Mouse (Mus musculus): ENCODE data around the gene Hat1.
"Not testable (repeated sequence)": the region's sequence is repeated elsewhere in the genome, so short reads cannot be mapped to it uniquely, and the experiment has no call there.

Gene Hat1

GRCm38 (mm10) chr2:71388951-71389763, at the start of gene Hat1:
Hat1 (plus strand) TSS chr2:71388958.
- peak; percentile 94 to 98 for DNase-seq (ENCODE audit: low spot score in 2 of 2)

- DNase-seq (ENCODE audit: low spot score in 2 of 2): no peak
These were observed 48.6 kb upstream of the Hat1 start for GRCm38 (mm10) chr2:71340126-71340525.

GRCm38 (mm10) chr2:71343884-71344640, 44.7 kb upstream of the Hat1 start:
- no peak for DNase-seq (ENCODE audit: low spot score in 2 of 2)

- no peak for DNase-seq (ENCODE audit: low spot score in 2 of 2)
These were observed 41.6 kb upstream of the Hat1 start for GRCm38 (mm10) chr2:71347160-71347559.

GRCm38 (mm10) chr2:71347732-71348490, 40.8 kb upstream of the Hat1 start:
- no peak for DNase-seq (ENCODE audit: low spot score in 2 of 2)

- DNase-seq (ENCODE audit: low spot score in 2 of 2): no peak
These were observed 39.2 kb upstream of the Hat1 start for GRCm38 (mm10) chr2:71349511-71349910.

- DNase-seq (ENCODE audit: low spot score in 2 of 2): no peak
These were observed 38.6 kb upstream of the Hat1 start for GRCm38 (mm10) chr2:71350181-71350580.

- no peak for DNase-seq (ENCODE audit: low spot score in 2 of 2)
These were observed 37.6 kb upstream of the Hat1 start for GRCm38 (mm10) chr2:71350904-71351726.

- no peak for DNase-seq (ENCODE audit: low spot score in 2 of 2)
These were observed 37.1 kb upstream of the Hat1 start for GRCm38 (mm10) chr2:71351727-71351987.

GRCm38 (mm10) chr2:71353306-71354054, 35.3 kb upstream of the Hat1 start:
- DNase-seq (ENCODE audit: low spot score in 2 of 2): no peak

GRCm38 (mm10) chr2:71354055-71354425, 34.7 kb upstream of the Hat1 start:
- no peak for DNase-seq (ENCODE audit: low spot score in 2 of 2)

- DNase-seq (ENCODE audit: low spot score in 2 of 2): no peak
These were observed 30.4 kb upstream of the Hat1 start for GRCm38 (mm10) chr2:71358347-71358746.

GRCm38 (mm10) chr2:71360192-71360591, 28.6 kb upstream of the Hat1 start:
- no peak for DNase-seq (ENCODE audit: low spot score in 2 of 2)

GRCm38 (mm10) chr2:71366618-71367124, 22.1 kb upstream of the Hat1 start:
- no peak for DNase-seq (ENCODE audit: low spot score in 2 of 2)

GRCm38 (mm10) chr2:71367125-71367880, 21.5 kb upstream of the Hat1 start, which contains the start of gene Slc25a12:
Slc25a12 (minus strand) TSS chr2:71367749.
- DNase-seq (ENCODE audit: low spot score in 2 of 2): peak; percentile 82 to 91

GRCm38 (mm10) chr2:71368086-71368485, 20.7 kb upstream of the Hat1 start:
- no peak for DNase-seq (ENCODE audit: low spot score in 2 of 2)

- DNase-seq (ENCODE audit: low spot score in 2 of 2): no peak
These were observed 17.0 kb upstream of the Hat1 start for GRCm38 (mm10) chr2:71371790-71372189.

GRCm38 (mm10) chr2:71372261-71372660, 16.5 kb upstream of the Hat1 start:
- DNase-seq (ENCODE audit: low spot score in 2 of 2): not testable (repeated sequence)

- no peak for DNase-seq (ENCODE audit: low spot score in 2 of 2)
These were observed 14.2 kb upstream of the Hat1 start for GRCm38 (mm10) chr2:71374275-71375155.
